Comparison of ENCODE assay signal across 11 mouse cellular contexts in genomic region chr14:3333406-3333805, GRCm38 (mm10). TPM values are rescaled to one million over a fixed set of nuclear protein-coding genes. Genes with fewer than 3 reads are reported as not detected.
DNase-seq lines count a peak whose midpoint lies in the region; ATAC-seq and TF ChIP-seq lines count a peak whose summit lies in the region.
"Not testable (repeated sequence)": the region's sequence is repeated elsewhere in the genome, so short reads cannot be mapped to it uniquely, and the experiment has no call there.
"Had no signal": no experiment of that assay in that cellular context is flagged by ENCODE, and none has a peak within 500 bp of the region (broad histone marks: within the 10 kb centered on the region; RNA-seq: fewer than 3 reads in every experiment).

No protein-coding gene starts in this region.

- not testable (repeated sequence) for H3K9me3 ChIP-seq in hindbrain, embryonic 13.5 days; neural tube, embryonic 14.5 days (ENCODE audit: control insufficient read depth, low read length)

- not testable (repeated sequence) for H3K9ac ChIP-seq in hindbrain, embryonic 13.5 days; neural tube, embryonic 14.5 days (replicated peaks; ENCODE audit: low read depth, low read length)

- 7% methylated on average over 5 of the region's 8 CpGs for WGBS in hindbrain, embryonic 13.5 days
- 3% methylated on average over 5 of the region's 8 CpGs for WGBS in lung, adult 2 months
- 2% methylated on average over 4 of the region's 8 CpGs for WGBS in neural tube, embryonic 14.5 days

- not testable (repeated sequence) for H3K36me3 ChIP-seq in hindbrain, embryonic 13.5 days; neural tube, embryonic 14.5 days (ENCODE audit: control insufficient read depth, insufficient read depth, low read length)

- H3K27me3 ChIP-seq in hindbrain, embryonic 13.5 days; neural tube, embryonic 14.5 days (ENCODE audit: control insufficient read depth, insufficient read depth, low read length): not testable (repeated sequence)

- TF ChIP-seq CTCF in lung, adult 2 months (IDR thresholded peaks at IDR 0.05; ENCODE audit: insufficient read depth, low read length) = peak; percentile 8; the same call in 1 of the 2 replicates

- not testable (repeated sequence) for H3K4me1 ChIP-seq in hindbrain, embryonic 13.5 days (replicated peaks); lung, adult 2 months (ENCODE audit: control insufficient read depth, insufficient read depth, low read length); neural tube, embryonic 14.5 days (ENCODE audit: control insufficient read depth, insufficient read depth, low read length)

- peak overlapping the region; percentile 12; the same call in 1 of the 2 replicates for H3K4me3 ChIP-seq in hindbrain, embryonic 13.5 days
- not testable (repeated sequence) for H3K4me3 ChIP-seq in lung, adult 2 months (replicated peaks; ENCODE audit: extremely low read depth, low read depth, low read length); neural tube, embryonic 14.5 days (ENCODE audit: low read depth, low read length)

- H3K27ac ChIP-seq in hindbrain, embryonic 13.5 days; neural tube, embryonic 14.5 days (ENCODE audit: low read depth, low read length): not testable (repeated sequence)

- not testable (repeated sequence) for ATAC-seq in hindbrain, embryonic 13.5 days (ENCODE audit: low FRiP score); neural tube, embryonic 14.5 days (ENCODE audit: low read depth)

- not testable (repeated sequence) for TF ChIP-seq POLR2A in lung, adult 2 months (IDR thresholded peaks at IDR 0.05; ENCODE audit: borderline replicate concordance, extremely low read depth, low read depth, low read length)

- peak; percentile 6 for DNase-seq in MN1 (ENCODE audit: low spot score)
- DNase-seq in embryo, embryonic 10.5 days (ENCODE audit: low spot score) = peak; percentile 31
- DNase-seq in gastrocnemius, postnatal 10 days = peak; percentile 0
- peak; percentile 1 to 8 for DNase-seq in kidney, postnatal 4 days
- DNase-seq in lung, adult 2 months = not testable (repeated sequence)

- H3K4me2 ChIP-seq in hindbrain, embryonic 13.5 days = peak overlapping the region; percentile 58
- H3K4me2 ChIP-seq in neural tube, embryonic 14.5 days (ENCODE audit: low read depth, low read length) = peak overlapping the region; percentile 26; the same call in 1 of the 2 replicates

RNA-seq across cellular contexts. Expression of gene Gm2956, which starts 1.0 kb away (rescaled TPM):
- total RNA-seq in gastrocnemius, postnatal 10 days (2021) = under 1 TPM in 1 of 2 experiments, not detected in 1; 0.14 TPM
- polyA plus RNA-seq in hindbrain, embryonic 13.5 days (2015; fragmentation: Nextera tagmentation; extraction: Ambion mirVana) = not detected in 2 replicates
- polyA plus RNA-seq in lung, adult 2 months (2012; rRNA removed) = not detected in 2 replicates
- polyA plus RNA-seq in neural tube, embryonic 14.5 days (2014; fragmentation: Nextera tagmentation; extraction: Ambion mirVana) = 0.28 and 0.48 TPM in 2 replicates
- total RNA-seq: gastrocnemius, postnatal 14 days; hematopoietic stem cell, adult 5-6 weeks; left cerebral cortex, postnatal 14 days had no signal
- polyA plus RNA-seq: midbrain, embryonic 10.5 days had no signal
